Mouse (Mus musculus) liver, postnatal 0 days (tissue): ENCODE results near the gene Rbms2.

Experiments used
- CTCF ChIP-seq: sonication (generic); IDR thresholded peaks from 2 replicates; pipeline ENCODE4 v1.5.1; 2016; ENCODE audit warnings: antibody characterized with exemption, low read depth
- EP300 ChIP-seq: IDR thresholded peaks from 2 replicates; pipeline ENCODE4 v1.6.1; 2016; ENCODE audit warnings: antibody characterized with exemption, low read depth, mild to moderate bottlenecking

- TF ChIP-seq CTCF (no peak), EP300 (no peak)
Observed at GRCm38 (mm10) chr10:128127497-128127896, 52.6 kb downstream of the Rbms2 start.
